Mouse (Mus musculus) CD4-positive, CD25-positive, alpha-beta regulatory T cell, adult 2 months (primary cell): ENCODE measurements around the gene Sirt4.

Source experiments
- DNase-seq: peaks from one replicate; pipeline ENCODE4 v3.0.0-alpha.2; 2012; ENCODE audit warnings: low read depth, low spot score

Sirt4 gene

DNA sequence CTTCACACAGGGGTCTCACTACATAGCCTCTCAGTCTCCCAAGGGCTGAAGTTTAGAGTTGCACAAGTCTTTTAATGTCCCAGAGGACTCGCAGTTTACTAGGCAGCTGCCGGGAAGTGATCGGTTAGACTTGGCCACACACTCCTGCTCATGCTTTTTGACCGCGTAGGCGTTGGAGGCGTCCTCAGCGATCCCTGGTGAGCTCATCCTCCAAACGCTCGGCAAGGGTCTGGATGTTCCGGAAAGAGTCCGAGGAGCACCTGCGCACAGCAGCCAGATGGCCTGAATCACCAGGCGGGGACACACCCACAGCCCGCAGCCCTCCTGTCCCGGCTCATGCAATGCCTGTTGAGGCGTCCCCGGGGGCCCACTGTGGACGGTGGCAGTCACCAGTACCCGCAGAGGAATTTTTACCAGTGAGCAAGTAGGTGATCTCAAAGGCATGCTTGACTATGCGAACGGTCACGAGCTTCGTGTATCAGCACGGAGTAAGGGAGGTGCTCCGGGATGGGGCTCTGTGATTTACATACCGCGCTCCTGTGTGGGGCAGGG is 7.3 kb upstream of the Sirt4 start:
- peak; percentile 60 for DNase-seq

DNA sequence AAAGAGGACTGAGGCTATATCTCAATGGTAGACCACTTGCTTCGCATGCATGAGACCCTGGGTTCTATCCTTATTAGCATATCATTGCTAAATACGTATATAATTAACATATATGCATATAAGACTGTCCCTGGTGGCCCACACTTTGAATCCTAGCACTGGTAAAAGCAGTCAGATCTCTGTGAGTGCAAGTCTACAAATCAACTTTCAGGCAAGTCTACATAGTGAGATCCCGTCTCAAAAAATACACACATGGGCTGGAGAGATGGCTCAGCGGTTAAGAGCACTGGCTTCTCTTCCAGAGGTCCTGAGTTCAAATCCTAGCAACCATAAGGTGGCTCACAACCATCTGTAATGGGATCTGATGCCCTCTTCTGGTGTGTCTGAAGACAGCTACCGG is 6.6 kb upstream of the Sirt4 start:
- DNase-seq, result no peak

DNA sequence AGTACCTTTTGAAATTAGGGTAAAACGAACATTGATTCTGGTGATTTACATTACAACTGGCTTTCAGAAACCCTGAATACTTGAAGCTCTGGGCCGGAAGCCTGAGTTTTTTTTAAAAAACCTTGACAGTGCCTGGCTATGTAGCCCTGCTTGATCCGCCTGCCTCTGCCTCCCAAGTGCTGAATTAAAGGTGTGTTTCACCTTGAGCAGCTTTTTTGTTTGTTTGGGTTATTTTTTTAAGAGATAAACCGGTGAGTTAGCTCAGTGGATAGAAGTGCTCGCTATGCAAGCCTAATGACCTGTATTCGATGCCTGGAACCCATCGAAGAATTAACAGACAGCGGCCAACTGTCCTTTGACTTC is 6.1 kb upstream of the Sirt4 start:
- DNase-seq, result no peak

DNA sequence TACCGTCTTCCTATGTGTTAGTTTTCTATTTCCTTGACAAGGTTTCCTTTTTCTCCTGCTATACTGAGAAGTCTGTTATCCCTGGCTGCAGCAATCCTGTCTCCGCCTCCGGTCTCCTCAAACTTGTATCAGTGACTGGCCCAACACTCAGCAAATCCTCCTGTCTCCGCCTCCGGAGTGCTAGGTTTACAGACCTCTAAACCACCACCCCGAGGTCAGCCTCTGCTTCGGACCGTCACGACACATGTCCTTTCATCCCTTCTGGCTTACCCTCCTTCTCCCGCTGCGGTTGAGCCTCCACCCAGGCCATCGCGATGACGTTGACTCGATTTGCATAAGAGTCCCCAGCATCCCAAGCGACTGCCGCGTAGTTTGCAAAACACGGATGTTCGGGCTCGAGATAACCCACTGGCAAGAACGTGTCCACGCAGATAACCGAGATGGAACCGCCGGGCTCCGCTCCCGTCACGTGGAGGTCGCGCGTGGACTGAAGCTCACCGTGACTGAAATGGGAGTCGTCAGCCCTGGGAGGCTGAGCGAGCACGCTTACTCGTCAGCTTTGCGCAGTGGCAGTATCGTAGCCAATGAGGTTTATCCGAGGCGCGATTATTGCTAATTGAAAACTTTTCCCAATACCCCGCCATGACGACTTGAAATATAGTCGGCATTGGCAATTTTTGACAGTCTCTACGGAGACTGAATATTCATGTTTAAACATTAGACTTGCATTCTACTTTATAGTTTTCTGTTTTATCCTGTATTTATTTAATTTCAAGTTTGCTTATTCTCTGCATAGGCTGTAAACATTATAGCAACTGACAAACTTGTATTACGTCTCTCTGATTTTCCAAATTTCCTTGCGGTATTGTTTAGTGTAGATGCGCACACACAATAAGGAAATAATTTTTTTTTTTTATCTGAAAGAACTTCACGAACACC is 5.4 kb upstream of the Sirt4 start:
- peak; percentile 94 for DNase-seq

DNA sequence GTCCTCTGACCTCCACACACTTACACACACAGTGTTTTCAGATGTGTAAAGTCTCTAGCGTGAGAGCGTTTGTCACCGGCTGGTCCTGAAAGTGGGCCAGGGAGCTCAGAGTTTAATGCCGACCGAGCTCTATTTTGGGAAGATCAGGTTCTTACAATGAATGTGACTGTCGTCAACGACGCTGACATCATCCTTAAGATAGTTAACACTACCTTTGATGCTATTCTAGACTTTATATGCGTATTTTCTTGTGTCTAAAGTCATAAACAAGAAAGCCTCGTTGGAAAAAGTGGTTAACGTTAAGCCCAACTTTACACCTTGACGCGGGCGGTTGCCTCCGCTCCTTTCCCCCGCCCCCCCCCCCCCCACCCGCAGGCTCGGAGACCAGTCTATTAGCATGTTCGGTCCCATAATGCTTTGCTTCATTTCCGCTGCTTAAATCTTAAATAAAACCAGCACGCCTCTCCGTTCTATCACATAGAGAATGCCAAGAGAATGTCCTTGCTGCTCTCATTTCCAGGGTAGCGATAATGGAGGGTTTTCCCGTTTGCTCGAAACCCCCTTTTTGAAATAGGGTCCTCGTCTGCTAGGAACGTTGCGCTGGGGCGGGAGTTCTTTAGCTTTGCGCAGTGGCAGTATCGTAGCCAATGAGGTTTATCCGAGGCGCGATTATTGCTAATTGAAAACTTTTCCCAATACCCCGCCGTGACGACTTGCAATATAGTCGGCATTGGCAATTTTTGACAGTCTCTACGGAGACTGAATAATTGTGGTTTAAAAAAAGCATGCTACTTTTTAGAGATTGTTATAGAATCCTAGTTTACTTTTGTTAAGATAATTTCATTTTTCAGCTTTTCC is 4.5 kb upstream of the Sirt4 start:
- peak; percentile 89 for DNase-seq

DNA sequence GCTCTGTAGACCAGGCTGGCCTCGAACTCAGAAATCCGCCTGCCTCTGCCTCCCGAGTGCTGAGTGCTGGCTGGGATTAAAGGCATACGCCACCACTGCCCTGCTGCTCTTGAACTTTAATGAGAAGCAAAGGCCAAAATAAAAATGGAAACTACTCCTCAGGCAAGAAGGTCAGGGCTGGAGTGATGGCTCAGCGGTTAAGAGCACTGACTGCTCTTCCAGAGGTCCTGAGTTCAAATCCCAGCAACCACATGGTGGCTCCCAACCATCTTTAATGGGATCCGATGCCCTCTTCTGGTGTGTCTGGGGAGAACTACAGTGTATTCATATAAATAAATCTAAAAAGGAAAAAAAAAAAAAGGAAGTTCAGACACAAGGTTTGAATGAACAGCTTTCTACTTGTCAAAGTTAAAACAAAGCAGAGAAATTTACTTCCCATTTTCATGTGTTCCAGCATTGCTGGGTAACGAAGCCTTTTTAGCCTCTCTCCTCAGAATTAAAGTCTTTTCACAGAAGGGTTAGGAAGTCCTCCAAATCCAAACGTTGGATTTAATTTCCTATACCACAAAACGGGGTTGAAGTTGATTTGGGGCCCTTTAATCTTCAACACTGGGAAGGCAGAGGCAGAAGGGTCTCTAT is 3.5 kb upstream of the Sirt4 start:
- no peak for DNase-seq

DNA sequence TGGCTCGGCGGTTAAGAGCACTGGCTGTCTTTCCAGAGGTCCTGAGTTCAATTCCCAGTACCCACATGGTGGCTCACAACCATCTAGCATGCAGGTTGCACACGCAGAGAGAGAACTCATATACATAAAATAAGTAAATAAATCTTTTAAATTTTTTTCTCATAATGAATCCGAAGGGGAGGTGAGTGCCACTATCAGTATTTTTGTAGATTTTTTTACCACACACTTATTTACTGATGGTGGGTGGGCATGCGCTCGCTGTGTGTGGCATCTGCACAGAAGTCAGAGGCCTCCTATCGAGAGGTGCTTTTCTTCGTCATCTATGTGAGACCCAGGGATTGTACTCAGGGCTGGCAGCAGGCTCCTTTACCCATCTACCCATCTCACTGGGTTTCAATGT is 2.8 kb upstream of the Sirt4 start:
- no peak for DNase-seq

DNA sequence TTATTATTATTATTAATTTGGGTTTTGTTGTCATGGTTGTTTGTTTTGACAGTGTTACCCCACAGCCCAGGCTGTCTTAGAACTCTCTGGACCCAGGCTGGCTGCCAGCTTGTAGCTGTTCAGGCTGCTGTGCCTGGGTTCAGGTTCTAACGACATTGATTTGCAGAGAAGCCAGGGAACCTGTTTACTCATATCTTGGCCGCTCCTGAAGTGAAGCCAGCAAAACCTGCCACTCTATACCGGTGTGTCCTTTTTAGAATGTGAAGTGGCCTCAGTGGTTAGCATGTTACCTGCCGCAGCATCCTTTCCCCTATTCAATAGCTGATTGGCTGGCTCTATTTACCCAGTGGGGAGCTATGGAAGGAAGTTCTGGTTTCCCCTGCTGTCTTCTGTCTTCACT is 2.2 kb upstream of the Sirt4 start:
- no peak for DNase-seq

DNA sequence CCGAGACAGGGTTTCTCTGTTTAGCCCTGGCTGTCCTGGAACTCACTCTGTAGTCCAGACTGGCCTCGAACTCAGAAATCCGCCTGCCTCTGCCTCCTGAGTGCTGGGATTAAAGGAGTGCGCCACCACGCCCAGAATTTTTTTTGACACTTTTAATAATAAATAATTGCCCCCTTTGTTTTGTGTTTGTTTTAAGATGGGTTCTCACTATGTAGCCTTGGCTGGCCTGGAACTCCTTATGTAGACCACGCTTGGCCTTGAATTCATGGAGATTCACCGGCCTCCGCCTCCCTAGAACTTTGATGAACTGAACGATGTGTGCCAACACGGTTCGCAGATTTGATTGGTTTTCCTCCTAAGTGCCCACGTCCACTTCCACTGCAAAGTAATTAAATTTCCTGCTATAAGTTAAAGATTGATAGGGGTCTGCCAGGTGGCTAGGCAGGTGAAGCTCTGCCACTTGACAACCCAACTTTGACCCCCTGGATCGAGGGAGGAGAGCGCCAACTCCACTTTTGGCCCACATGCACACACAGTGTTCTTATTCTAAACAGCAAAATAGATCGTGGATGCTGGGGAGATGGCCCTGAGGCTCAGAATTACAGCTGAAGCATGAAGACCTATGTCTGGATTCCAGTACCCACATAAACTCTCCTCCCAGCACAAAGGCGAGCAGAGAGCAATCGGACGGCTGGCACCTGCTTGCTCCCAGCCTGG is 1.1 kb upstream of the Sirt4 start:
- DNase-seq, result no peak

DNA sequence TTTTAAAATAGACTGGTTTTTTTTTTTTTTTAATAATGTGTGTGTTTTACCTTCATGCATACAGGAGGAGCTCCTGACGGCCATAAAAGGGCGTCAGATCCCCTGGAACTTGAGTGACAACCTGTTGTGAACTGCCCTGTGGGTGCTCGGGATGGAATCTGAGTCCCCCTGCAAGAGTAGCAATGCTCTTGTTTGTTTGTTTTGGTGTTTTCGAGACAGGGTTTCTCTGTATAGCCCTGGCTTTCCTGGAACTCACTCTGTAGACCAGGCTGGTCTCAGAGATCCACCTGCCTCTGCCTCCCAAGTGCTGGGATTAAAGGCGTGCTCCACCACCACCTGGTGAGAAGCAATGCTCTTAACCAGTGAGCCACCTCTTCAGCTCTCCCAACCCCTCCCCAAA is 471 bp upstream of the Sirt4 start:
- DNase-seq, result no peak

DNA sequence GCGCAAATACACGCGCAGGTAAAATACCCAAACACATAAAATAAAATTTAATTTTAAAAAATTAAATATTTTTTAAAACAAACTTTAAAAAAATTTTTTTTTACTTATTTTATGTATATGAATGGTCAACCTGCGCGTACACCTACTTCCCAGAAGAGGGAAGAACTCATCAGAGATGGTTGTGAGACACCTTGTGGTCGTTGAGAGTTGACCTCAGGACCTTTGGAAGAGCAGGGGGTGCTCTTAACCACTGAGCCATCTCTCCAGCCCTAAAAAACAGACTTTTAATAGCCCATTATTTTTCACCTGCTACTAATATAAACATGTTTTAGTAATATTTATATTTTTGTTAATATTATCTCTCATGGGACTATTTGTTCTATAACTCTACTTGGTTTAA is 1.1 kb downstream of the Sirt4 start:
- DNase-seq, result no peak

DNA sequence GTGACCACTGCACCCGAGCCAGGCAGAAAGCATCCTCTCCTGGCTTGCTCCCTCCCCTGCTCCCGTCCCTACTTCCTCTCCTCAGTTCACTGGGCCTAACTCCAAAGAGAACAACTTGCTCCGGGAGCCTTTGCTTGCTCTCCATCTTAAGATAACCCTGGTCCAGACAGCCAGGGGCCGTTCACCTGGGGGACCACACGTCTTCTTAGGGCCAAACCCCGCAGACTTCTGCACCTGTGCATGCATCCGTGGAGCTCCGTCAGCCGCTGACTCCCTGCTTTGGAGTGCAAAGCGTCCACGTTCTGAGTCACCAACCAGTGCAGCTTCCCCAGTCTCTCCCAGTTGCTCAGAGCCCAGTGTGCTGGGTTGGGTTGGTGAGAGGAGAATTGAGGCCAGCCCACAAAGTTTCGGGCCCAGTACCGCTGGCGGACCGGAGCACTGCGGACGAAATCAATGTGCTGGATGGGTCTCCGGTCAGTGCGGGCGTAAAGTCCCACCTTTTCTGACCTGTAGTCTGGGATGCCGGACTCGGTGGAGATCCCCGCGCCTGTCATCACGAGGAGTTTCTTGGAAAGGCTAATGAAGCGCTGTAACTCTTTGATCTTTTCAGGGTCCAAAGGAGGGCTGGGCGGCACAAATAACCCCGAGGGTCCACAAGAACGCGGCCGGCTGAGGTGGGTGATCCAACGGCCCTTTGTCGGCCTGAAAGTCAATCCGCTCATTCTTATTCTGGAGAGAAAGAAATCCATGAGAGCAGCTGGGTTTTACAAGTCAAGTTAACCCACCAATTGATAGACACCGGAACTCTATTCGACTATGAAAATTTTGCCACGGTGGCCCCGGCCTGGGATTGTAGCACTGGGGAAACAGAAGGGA is 1.9 kb downstream of the Sirt4 start:
- DNase-seq, result no peak

DNA sequence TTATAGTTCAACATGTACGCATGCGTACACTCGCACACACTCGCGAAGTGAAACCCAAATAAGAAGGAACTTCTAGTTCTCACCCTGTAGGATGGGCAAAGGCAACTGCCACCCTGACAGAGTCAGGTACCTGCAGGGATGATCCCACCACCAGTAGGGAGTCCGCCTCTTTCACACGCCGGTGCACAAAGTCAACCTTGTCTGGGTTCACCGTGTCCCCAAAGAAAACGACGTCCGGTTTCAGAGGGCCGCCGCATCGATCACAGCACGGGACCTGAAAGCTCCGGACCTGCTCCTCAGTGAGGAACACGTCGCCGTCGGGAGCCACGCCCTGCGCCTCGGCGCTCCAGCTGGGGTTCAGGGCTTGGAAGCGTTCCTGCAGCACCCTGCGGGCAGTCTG is 4.4 kb downstream of the Sirt4 start:
- DNase-seq, result no peak

DNA sequence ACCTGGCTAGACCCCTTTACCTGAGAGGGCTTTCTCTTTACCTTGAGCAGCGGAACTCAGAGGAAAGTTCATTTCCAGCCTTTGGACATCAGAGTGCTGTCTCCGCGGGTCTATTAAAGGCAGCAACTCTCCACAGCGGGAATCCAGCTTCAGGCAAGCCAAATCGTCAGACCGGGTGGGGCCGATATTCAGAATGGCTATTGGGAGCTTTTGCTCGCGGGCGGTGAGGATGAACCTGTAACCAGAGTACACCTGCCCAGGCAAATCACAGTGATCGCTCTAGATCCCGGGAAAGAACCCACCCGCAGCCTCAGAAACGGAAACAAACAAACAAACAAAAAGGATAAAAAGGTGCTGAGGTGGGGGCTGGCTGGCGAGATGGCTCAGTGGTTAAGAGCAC is 5.0 kb downstream of the Sirt4 start:
- no peak for DNase-seq

DNA sequence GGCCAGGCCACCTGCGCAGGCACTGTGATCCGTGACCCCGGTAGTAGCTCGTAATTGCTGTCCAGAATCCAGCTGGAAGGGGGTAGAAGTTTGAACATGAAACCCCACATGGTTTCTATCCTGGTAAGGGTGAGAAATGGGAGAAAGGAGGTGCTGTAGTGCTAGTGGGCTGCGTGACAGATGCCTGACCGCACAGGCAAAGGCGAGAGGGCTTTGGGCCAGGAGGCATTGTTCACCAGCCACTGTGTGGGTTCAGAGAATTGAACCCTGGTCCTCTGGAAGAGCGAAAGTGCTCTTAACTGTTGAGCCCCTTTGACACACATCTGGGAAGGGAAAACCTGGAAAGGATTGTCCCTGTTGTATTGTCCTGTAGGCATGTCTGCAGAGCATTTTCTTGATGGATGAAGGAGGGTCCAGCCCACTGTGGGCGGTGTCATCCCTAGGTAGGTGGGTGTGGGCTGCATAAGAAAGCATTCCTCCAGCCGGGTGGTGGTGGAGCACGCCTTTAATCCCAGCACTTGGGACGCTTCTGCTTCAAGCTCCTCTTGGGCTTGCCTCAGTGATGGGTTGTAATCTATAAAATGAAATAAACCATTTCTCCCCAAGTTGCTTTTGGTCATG is 8.3 kb downstream of the Sirt4 start:
- no peak for DNase-seq

DNA sequence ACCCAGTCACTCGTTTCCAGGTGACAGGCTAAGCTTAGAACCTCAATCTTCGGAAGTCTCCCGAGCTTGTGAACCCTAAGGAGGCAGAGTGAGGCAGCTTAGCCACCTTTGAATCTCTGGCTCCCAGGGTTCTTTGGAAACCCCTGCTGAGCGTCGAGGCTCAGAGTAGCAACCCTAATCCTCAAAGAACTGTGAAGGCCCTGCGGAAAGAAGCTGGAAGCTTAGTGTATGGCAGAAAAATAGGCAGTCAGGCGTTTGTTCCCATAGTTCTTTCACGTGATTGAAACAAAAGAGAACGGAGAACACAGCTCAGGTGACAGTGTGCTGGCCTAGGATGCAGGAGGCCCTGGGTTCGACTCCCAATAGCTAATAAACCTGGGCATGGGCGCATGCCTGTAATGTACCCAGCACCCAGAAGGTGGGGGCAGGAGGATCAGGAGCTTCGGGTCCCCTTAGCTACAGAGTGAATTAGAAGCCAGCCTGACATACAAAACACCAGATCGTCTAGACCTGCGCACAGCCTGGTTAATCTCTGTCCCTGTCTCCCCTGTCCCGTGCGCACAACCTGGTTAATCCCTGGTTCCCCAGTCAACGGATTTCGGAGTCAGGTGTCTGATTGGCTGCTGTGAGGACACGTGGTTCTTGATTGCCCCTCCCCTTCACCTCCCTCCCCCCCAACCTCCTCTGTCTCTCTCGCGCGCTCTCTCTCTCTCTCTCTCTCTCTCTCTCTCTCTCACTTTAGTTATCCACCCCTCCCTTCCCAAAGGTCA is 9.0 kb downstream of the Sirt4 start:
- peak; percentile 72 for DNase-seq

DNA sequence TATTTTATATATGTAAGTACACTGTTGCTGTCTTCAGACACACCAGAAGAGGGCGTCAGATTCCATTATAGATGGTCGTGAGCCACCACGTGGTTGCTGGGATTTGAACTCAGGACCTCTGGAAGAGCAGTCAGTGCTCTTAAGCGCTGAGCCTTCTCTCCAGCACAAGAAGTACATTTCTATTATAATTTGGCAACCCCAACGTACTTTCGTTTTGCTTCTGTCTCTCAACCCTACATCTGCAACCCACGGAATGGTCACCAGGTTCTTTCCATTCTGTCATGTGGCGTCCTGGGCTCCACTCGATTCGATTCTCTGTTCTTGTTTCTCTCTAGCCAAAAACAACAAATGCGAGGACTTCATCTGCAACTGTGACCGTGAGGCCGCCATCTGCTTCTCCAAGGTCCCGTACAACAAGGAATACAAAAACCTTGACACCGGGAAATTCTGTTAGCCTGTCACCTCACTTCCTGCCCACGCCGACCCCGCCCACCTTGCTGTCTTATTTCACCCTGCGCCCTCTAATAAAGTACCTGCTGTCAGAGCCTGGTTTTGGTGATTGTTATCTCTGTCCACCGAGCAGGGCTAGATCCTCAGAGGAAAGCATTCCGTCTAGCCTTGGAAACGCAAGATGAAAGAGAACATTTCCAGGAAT is 10.2 kb downstream of the Sirt4 start:
- peak; percentile 72 for DNase-seq

DNA sequence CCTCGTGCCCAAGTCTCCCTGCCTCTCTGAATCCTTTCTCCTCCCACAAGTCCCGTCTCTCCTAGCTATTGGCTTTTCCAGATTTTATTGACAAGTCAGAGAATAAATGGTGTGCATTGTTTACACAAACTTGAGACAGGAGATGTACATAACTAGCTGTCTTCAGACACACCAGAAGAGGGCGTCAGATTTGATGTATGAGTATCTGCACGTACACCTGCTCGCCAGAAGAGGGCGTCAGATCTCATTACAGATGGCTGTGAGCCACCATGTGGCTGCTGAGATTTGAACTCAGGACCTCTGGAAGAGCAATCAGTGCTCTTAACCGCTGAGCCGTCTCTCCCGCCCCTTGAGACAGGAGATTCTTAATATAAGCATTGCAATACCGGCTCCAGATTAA is 11.3 kb downstream of the Sirt4 start:
- peak; percentile 33 for DNase-seq
